Mouse (Mus musculus): Measurements from ENCODE around the gene Camkv.

Camkv gene

DNA sequence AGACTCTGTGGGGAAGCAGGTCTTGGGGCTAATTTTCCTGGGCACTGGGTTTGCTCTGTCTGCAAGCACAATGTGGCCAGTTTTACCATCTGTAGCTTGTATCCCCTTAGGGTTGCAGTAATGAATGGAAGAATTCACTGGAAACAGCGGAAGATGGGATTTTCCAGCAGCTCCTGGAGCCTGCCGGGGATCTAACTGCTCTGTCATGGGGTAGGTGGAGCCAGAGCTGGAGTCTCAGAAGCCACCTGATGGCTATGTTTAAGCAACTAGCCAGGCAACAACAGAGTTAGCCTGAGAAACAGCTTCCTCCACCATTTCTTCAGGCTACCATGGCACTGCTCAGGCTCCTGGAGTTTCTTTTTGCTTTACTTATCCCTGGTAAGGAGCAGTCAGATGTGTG, 56.7 kb downstream of the Camkv start, which contains the start of gene Cdhr4:
TSS of gene Cdhr4 (plus strand) at position 301 of the 400 bp plus-strand sequence.
- no peak for DNase-seq (ENCODE audit: low spot score in 2 of 2)

DNA sequence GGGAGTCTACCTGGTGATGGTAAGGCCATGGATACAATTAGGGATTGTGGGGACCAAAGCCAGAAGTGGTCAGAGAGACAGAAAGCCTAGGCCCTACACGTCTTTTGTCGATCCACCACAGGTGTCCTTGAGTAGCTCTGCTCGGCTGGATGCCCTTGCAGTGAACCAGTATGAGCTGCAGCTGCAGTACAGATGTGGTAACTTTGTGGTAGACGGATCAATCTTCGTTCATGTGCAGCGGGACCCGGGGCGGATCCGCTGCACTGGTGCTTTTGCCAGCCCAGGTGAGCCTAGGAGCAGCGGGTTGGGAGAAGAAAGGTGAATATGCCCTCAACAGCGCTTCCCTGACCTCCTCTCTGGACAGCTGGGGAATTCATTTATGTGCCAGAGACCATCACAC, 57.5 kb downstream of the Camkv start:
- no peak for DNase-seq (ENCODE audit: low spot score in 2 of 2)

DNA sequence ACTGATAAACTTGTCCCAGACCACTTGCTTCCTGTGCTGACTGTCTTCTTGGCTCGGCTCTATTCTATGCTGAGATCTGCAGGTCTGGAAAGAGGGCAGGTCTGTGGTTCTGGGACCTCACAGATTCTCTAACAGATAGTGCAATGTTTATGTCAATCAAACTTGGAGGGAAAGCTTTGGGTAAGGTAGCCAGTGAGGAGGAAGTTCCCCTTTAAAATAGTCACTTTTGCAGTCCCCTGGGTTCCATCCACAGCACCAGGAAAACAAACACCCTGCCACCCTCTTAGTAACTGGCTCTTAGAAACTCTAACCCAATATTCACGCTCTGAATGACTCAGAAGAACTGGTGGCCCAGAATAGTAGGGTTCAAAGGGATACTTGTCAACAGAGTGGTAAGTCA, 59.0 kb downstream of the Camkv start:
- no peak for DNase-seq (ENCODE audit: low spot score in 2 of 2)

DNA sequence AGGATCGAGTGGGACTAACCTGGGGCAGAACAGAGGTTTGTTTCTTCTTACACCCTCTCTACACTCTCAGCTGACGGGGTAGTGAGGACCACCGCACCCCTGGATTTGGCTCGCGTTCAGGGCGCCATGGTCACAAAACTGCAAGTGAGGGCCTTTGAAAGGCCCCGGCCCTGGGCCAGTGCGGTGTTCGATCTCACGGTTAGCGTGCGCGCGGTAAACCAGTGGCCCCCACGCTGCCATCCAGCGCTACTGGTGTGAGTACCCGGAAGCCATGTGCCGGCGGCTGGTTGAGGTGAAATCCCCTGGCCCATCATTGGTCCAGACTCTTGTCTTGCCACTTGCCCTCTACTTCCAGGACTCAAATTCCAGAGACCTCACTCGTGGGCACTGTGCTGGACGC, 60.0 kb downstream of the Camkv start:
- DNase-seq (ENCODE audit: low spot score in 2 of 2): no peak

DNA sequence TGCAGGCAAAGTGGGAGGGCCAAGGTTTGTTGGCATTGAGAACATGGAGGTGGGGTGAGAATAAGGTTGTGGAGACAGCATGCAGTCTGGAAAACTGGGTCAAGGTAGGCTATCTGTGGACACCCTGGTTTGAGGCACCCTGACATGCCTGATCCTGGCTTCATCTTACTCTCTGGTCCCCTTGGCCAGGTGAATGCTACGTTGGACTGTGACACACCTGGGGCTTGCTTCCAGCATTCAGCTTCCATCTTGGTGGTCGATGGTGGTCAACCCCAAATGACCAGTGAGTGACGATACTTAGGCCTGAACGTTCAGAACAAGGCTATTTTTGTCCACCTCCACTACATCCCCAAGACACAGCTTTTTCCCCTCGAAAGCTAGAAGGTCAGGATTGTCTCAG, 60.6 kb downstream of the Camkv start, which contains the start of gene Gm20662:
TSS of gene Gm20662 (plus strand) at position 301 of the 400 bp plus-strand sequence.
- DNase-seq (ENCODE audit: low spot score in 2 of 2): no peak

All from spleen, postnatal 4 days (tissue).